Mouse (Mus musculus) heart, postnatal 0 days (tissue): ENCODE measurements around the gene Dbp.

Source experiments
- CTCF ChIP-seq: IDR thresholded peaks from 2 replicates; pipeline ENCODE4 v1.5.1; 2016; ENCODE audit warnings: antibody characterized with exemption, control low read depth, low read depth
- EP300 ChIP-seq: IDR thresholded peaks from 2 replicates; pipeline ENCODE4 v1.6.1; 2016; ENCODE audit warnings: antibody characterized with exemption, low read depth

GRCm38 (mm10) chr7:45710477-45711191 lies 5.7 kb downstream of the Dbp start:
- TF ChIP-seq EP300 (no peak), CTCF (no peak)
